Mouse (Mus musculus) MEL (cell line): ENCODE results near the gene Bcat1. TPM values are rescaled to one million over a fixed set of nuclear protein-coding genes. Genes with fewer than 3 reads are reported as not detected.

Source experiments
- DNase-seq: peaks from one replicate; pipeline ENCODE4 v3.0.0; 2011; ENCODE audit warnings: low read depth, low spot score
- H3K27ac ChIP-seq: 2 replicates; pipeline ENCODE4 v1.5.1; 2012; ENCODE audit warnings: low read depth, mild to moderate bottlenecking, control low read depth, low read length, moderate library complexity; ENCODE audit not compliant: control insufficient read depth
- H3K27me3 ChIP-seq, 2 experiments: fragments of 150-350 bp in 1 of 2; sonication (generic) in 1 of 2; 2 replicates each; pipeline ENCODE4 v1.6.1; 2012; ENCODE audit warnings: low read length in 2 of 2, mild to moderate bottlenecking in 2 of 2, improper control_type of control experiment in 1 of 2, moderate library complexity in 1 of 2; ENCODE audit not compliant: insufficient read depth in 2 of 2, control insufficient read depth in 1 of 2
- H3K36me3 ChIP-seq, 2 experiments: 2 replicates each; pipeline ENCODE4 v1.6.1; 2012 to 2014; ENCODE audit warnings: low read length in 2 of 2, improper control_type of control experiment in 1 of 2, inconsistent platforms in 1 of 2, mild to moderate bottlenecking in 1 of 2; ENCODE audit not compliant: insufficient read depth in 2 of 2, control insufficient read depth in 1 of 2
- H3K4me1 ChIP-seq, 2 experiments: fragments of 150-350 bp in 1 of 2; sonication (generic) in 1 of 2; 2 replicates each; pipeline ENCODE4 v1.6.1; 2012; ENCODE audit warnings: low read length in 2 of 2, improper control_type of control experiment in 1 of 2, mild to moderate bottlenecking in 1 of 2; ENCODE audit not compliant: insufficient read depth in 2 of 2, control insufficient read depth in 1 of 2
- H3K4me3 ChIP-seq, 2 experiments: fragments of 150-350 bp in 1 of 2; sonication (generic) in 1 of 2; 2 replicates each; pipeline ENCODE4 v1.5.1; 2012; ENCODE audit warnings: low read depth in 2 of 2, low read length in 2 of 2, mild to moderate bottlenecking in 2 of 2, moderate library complexity in 2 of 2, control low read depth in 1 of 2, improper control_type of control experiment in 1 of 2; ENCODE audit not compliant: control insufficient read depth in 1 of 2, insufficient read depth in 1 of 2
- H3K79me2 ChIP-seq: 2 replicates; pipeline ENCODE4 v1.6.1; 2012; ENCODE audit warnings: mild to moderate bottlenecking, low read length, moderate library complexity; ENCODE audit not compliant: control insufficient read depth, poor library complexity, insufficient read depth
- H3K9ac ChIP-seq: 2 replicates; pipeline ENCODE4 v1.6.1; 2012; ENCODE audit warnings: low read depth, mild to moderate bottlenecking, control low read depth, low read length, moderate library complexity; ENCODE audit not compliant: control insufficient read depth, poor library complexity, severe bottlenecking
- H3K9me3 ChIP-seq: fragments of 150-350 bp; sonication (generic); replicated peaks from 2 replicates; pipeline ENCODE4 v1.6.1; 2012; ENCODE audit warnings: mild to moderate bottlenecking, low read length, improper control_type of control experiment, moderate library complexity; ENCODE audit not compliant: insufficient read depth
- BHLHE40 ChIP-seq: IDR thresholded peaks from 2 replicates; pipeline ENCODE4 v1.6.1; 2012; ENCODE audit warnings: low read depth, mild to moderate bottlenecking, inconsistent platforms, low read length, improper control_type of control experiment, borderline replicate concordance
- EP300 ChIP-seq, 2 experiments: IDR thresholded peaks; 2 replicates each; pipeline ENCODE4 v1.6.1; 2011; ENCODE audit warnings: improper control_type of control experiment in 2 of 2, low read length in 2 of 2, low read depth in 1 of 2, mild to moderate bottlenecking in 1 of 2
- ETS1 ChIP-seq: IDR thresholded peaks from 2 replicates; pipeline ENCODE4 v1.6.1; 2012; ENCODE audit warnings: low read depth, mild to moderate bottlenecking, inconsistent platforms, low read length, improper control_type of control experiment, moderate library complexity
- GATA1 ChIP-seq: IDR thresholded peaks from 2 replicates; pipeline ENCODE4 v1.6.1; 2011; ENCODE audit warnings: low read depth, low read length, improper control_type of control experiment
- HCFC1 ChIP-seq: IDR thresholded peaks from 2 replicates; pipeline ENCODE4 v1.6.1; 2012; ENCODE audit warnings: low read depth, mild to moderate bottlenecking, inconsistent platforms, low read length, improper control_type of control experiment, moderate library complexity
- MEF2A ChIP-seq: IDR thresholded peaks from 2 replicates; pipeline ENCODE4 v1.6.1; 2014; ENCODE audit warnings: low read depth, mild to moderate bottlenecking, inconsistent platforms, low read length, improper control_type of control experiment; ENCODE audit not compliant: poor library complexity, insufficient replicate concordance, severe bottlenecking; ENCODE audit errors: extremely low read depth
- MXI1 ChIP-seq: IDR thresholded peaks from 2 replicates; pipeline ENCODE4 v1.6.1; 2011; ENCODE audit warnings: mild to moderate bottlenecking, low read depth, low read length, improper control_type of control experiment
- MYB ChIP-seq: IDR thresholded peaks from 2 replicates; pipeline ENCODE4 v1.6.1; 2011; ENCODE audit warnings: mild to moderate bottlenecking, low read depth, low read length, improper control_type of control experiment
- MYC ChIP-seq: IDR thresholded peaks from 2 replicates; pipeline ENCODE4 v1.6.1; 2011; ENCODE audit warnings: low read depth, mild to moderate bottlenecking, low read length, improper control_type of control experiment, moderate library complexity
- NELFE ChIP-seq: IDR thresholded peaks from 2 replicates; pipeline ENCODE4 v1.6.1; 2011; ENCODE audit warnings: low read depth, low read length, improper control_type of control experiment
- POLR2AphosphoS2 ChIP-seq: IDR thresholded peaks from 2 replicates; pipeline ENCODE4 v1.6.1; 2011; ENCODE audit warnings: low read length, improper control_type of control experiment
- POLR2AphosphoS5 ChIP-seq: IDR thresholded peaks from 2 replicates; pipeline ENCODE4 v1.6.1; 2012; ENCODE audit warnings: low read depth, borderline replicate concordance, mild to moderate bottlenecking, inconsistent platforms, low read length, moderate library complexity, mixed read lengths
- RCOR1 ChIP-seq: IDR thresholded peaks from 2 replicates; pipeline ENCODE4 v1.6.1; 2012; ENCODE audit warnings: low read depth, mild to moderate bottlenecking, inconsistent platforms, low read length, improper control_type of control experiment
- SIN3A ChIP-seq: IDR thresholded peaks from 2 replicates; pipeline ENCODE4 v1.6.1; 2012; ENCODE audit warnings: low read length, improper control_type of control experiment, inconsistent platforms
- SMC3 ChIP-seq: IDR thresholded peaks from 2 replicates; pipeline ENCODE4 v1.6.1; 2011; ENCODE audit warnings: low read depth, low read length, improper control_type of control experiment
- TAL1 ChIP-seq: IDR thresholded peaks from 2 replicates; pipeline ENCODE4 v1.6.1; 2012; ENCODE audit warnings: mild to moderate bottlenecking, inconsistent platforms, low read length, moderate library complexity, mixed read lengths
- TBP ChIP-seq: IDR thresholded peaks from 2 replicates; pipeline ENCODE4 v1.8.0; 2011; ENCODE audit warnings: low read depth, low read length, improper control_type of control experiment
- TCF12 ChIP-seq: IDR thresholded peaks from 2 replicates; pipeline ENCODE4 v1.6.1; 2014; ENCODE audit warnings: low read depth, mild to moderate bottlenecking, inconsistent platforms, low read length, improper control_type of control experiment, moderate library complexity
- UBTF ChIP-seq: IDR thresholded peaks from 2 replicates; pipeline ENCODE4 v1.6.1; 2012; ENCODE audit warnings: low read depth, mild to moderate bottlenecking, inconsistent platforms, low read length, improper control_type of control experiment, moderate library complexity, borderline replicate concordance; ENCODE audit not compliant: insufficient read depth
- USF1 ChIP-seq: IDR thresholded peaks from 2 replicates; pipeline ENCODE4 v1.6.1; 2014; ENCODE audit warnings: low read depth, mild to moderate bottlenecking, inconsistent platforms, low read length, improper control_type of control experiment, moderate library complexity
- ZMIZ1 ChIP-seq: IDR thresholded peaks from 2 replicates; pipeline ENCODE4 v1.6.1; 2012; ENCODE audit warnings: low read depth, mild to moderate bottlenecking, inconsistent platforms, low read length, improper control_type of control experiment, moderate library complexity
- ZNF384 ChIP-seq: IDR thresholded peaks from 2 replicates; pipeline ENCODE4 v1.6.1; 2012; ENCODE audit warnings: low read depth, mild to moderate bottlenecking, inconsistent platforms, low read length, improper control_type of control experiment
- polyA plus RNA-seq, 2 experiments: library from polyadenylated mRNA; stranded (reverse) in 1 of 2; unstranded in 1 of 2; fragments of >175 nt in 1 of 2; fragments of >200 nt in 1 of 2; gene quantifications; 2 replicates each; pipeline versions ENCODE4 v1.2.1 to v1.2.4; 2012; ENCODE audit warnings: low replicate concordance in 2 of 2, low read depth in 1 of 2; ENCODE audit not compliant: insufficient read length in 2 of 2, insufficient read depth in 1 of 2, missing spikeins in 1 of 2
- total RNA-seq: library from RNA; depleted of rRNA; stranded (reverse); fragments of 300-350 nt; gene quantifications from 2 replicates; pipeline ENCODE4 v1.2.3, GENCODE M21; 2012

Bcat1 gene
- total and polyA plus RNA-seq, 3 experiments, result not detected

DNA sequence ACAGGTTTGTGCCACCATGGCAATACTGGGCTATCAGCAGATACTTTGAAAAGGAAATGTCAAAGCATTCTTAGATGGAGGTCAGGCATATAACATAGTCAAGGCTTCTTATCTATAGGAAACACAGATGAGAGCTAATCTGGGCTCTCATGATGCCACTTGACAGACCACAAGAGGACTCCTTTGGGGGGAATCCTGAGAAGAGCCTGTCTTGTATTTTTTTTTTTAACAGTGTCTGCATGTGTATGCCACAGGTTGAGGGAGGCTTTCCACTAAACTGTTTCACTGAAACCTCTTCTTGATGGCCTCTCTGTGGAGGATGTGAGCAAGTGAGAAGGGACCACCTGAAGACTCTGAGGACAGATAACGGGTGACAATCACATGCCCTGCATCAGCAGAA lies 48.6 kb upstream of the Bcat1 start:
- Histone ChIP-seq H3K4me1 (peaks cover 17 to 31% of the 10 kb centered on the region in 2 experiments), H3K9ac (no peak overlapping the region), H3K36me3 (peaks cover 0 to 39% of the 10 kb centered on the region in 2 experiments; a peak in 2 of 4 replicates), H3K27me3 (no peaks in the 10 kb centered on the region), H3K27ac (peak overlapping the region; percentile 66), H3K79me2 (peaks cover 23% of the 10 kb centered on the region), H3K4me3 (no peak overlapping the region), H3K9me3 (no peaks in the 10 kb centered on the region)
- TF ChIP-seq MYC (0 out of 2 replicates have a peak, but pooled peaks have one; percentile 25), MXI1 (peak; percentile 48; the same call in 1 of the 2 replicates), GATA1 (peak; percentile 96), HCFC1 (no peak), RCOR1 (peak; percentile 91), TBP (0 out of 2 replicates have a peak, but pooled peaks have one; percentile 44), MYB (no peak), NELFE (no peak), BHLHE40 (no peak; the same call in 1 of the 2 replicates), USF1 (no peak; the same call in 1 of the 2 replicates), POLR2AphosphoS2 (no peak), TCF12 (peak; percentile 95), MEF2A (no peak), POLR2AphosphoS5 (no peak), SMC3 (no peak), ZMIZ1 (no peak), ETS1 (peak; percentile 96), ZNF384 (peak; percentile 95), TAL1 (peak; percentile 93), UBTF (no peak), SIN3A (peak; percentile 87), EP300 (IDR thresholded peaks at IDR 0.05; ENCODE audit: low read depth in 1 of 2, low read length in 2 of 2) (peak; percentile 92 to 93)
- DNase-seq, result peak; percentile 84
